Mouse (Mus musculus) olfactory bulb, adult 2 months (tissue): ENCODE measurements around the gene Fam13a. TPM values are rescaled to one million over a fixed set of nuclear protein-coding genes. Genes with fewer than 3 reads are reported as not detected.

Source experiments
- H3K27ac ChIP-seq: fragments of 200-500 bp; 2 replicates; pipeline ENCODE4 v1.5.1; 2012; ENCODE audit warnings: low read depth, low read length; ENCODE audit not compliant: insufficient read depth
- H3K4me1 ChIP-seq: fragments of 200-500 bp; 2 replicates; pipeline ENCODE4 v1.6.1; 2012; ENCODE audit warnings: low read length; ENCODE audit not compliant: control insufficient read depth, insufficient read depth
- H3K4me3 ChIP-seq: fragments of 200-500 bp; 2 replicates; pipeline ENCODE4 v1.5.1; 2012; ENCODE audit warnings: mild to moderate bottlenecking, low read depth, low read length, moderate library complexity; ENCODE audit not compliant: insufficient read depth
- CTCF ChIP-seq: fragments of 200-500 bp; IDR thresholded peaks from 2 replicates; pipeline ENCODE4 v1.5.1; 2012; ENCODE audit warnings: low read depth, mild to moderate bottlenecking, low read length, moderate library complexity; ENCODE audit not compliant: insufficient read depth
- POLR2A ChIP-seq: fragments of 200-500 bp; IDR thresholded peaks from 2 replicates; pipeline ENCODE4 v1.6.1; 2012; ENCODE audit warnings: mild to moderate bottlenecking, low read depth, low read length, moderate library complexity; ENCODE audit not compliant: insufficient read depth
- WGBS: fragments of 180-500 bp; shearing (Covaris S2); methylation state at CpG from one replicate; pipeline ENCODE4 v1.1.7; 2018; 5-methylcytosine and 5-hydroxymethylcytosine counted together
- polyA plus RNA-seq: library from polyadenylated mRNA; stranded (reverse); fragments of >200 nt; gene quantifications from 2 replicates; pipeline ENCODE4 v1.2.4, GENCODE M21; 2012; ENCODE audit warnings: low replicate concordance; ENCODE audit not compliant: missing spikeins, insufficient read depth, insufficient read length

Fam13a gene
- polyA plus RNA-seq, 1 experiment = not detected

GRCm38 (mm10) chr6:59030667-59031066 is 6.3 kb upstream of the Fam13a start:
- Histone ChIP-seq H3K27ac (no peak overlapping the region), H3K4me3 (no peak overlapping the region), H3K4me1 (no peaks in the 10 kb centered on the region)
- TF ChIP-seq CTCF = no peak
- no peak for TF ChIP-seq POLR2A
- WGBS = 92% methylated on average over 2 of the region's 2 CpGs

DNA sequence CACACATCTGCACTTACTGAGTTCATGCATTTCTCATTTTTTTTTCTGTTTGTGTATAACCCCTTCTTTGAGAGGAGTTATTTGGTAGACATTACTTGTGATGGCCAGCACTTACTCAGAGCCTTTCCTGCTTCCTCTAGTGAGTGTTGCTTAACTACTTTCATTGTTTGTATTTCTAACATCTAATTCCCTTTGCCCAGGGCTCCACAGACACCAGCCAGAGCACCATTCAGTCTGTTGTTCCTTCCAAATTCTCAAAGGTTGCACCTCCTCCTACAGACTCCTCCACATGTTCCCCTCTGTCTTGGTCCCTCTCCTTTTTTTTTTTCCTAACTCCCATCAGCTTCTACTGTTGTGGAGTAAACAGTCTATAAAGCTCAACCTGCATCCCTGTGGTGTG is 5.7 kb upstream of the Fam13a start:
- Histone ChIP-seq H3K27ac (no peak overlapping the region), H3K4me3 (no peak overlapping the region), H3K4me1 (no peaks in the 10 kb centered on the region)
- no peak for TF ChIP-seq CTCF
- TF ChIP-seq POLR2A = no peak

- Histone ChIP-seq H3K27ac (no peak overlapping the region), H3K4me1 (no peaks in the 10 kb centered on the region), H3K4me3 (no peak overlapping the region)
- no peak for TF ChIP-seq POLR2A
- no peak for TF ChIP-seq CTCF
- WGBS = 94% methylated on average over 2 of the region's 2 CpGs
Measured at GRCm38 (mm10) chr6:59028871-59029270, 4.5 kb upstream of the Fam13a start.

- WGBS = 39% methylated on average over 3 of the region's 3 CpGs
- no peak overlapping the region for H3K27ac ChIP-seq
- H3K4me1 ChIP-seq = no peaks in the 10 kb centered on the region
- H3K4me3 ChIP-seq = peak overlapping the region; percentile 72
- TF ChIP-seq CTCF (no peak), POLR2A (no peak)
Measured at GRCm38 (mm10) chr6:59024806-59025205, 457 bp upstream of the Fam13a start.

DNA sequence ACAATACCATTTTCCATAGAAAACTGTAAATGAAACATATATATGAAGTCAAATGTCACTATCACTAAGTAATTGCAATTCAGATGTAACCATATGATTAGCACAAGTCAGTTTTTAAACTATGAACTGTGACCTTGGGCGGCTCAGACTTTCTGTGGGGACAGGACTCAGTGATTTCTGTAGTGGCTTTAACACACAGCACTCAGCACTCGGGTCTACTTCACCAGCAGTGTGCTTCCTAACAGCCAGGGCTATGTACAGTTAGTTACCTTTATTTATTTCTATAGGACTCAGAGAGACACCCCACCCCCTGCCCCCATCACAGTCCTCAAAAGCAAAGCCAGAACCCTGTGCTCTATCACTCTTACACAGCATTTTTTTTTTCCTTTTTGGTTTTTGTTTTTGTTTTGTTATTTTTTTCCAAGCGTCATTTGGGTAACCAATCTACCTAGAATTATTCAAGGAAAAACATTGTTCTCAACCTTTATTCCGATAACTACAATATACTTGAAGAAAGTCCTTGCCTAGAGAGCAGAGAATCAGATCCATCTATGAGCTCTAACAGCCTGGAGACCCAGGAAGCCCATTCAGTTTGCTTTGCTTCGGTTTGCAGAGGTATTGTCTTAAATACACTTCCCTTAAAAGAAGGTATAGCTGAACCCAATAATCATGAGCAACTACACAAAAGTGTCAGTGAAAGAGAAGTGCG is 740 bp downstream of the Fam13a start:
- TF ChIP-seq POLR2A = no peak
- no peak for TF ChIP-seq CTCF
- 22% methylated on average over 6 of the region's 6 CpGs for WGBS
- H3K4me3 ChIP-seq = peak overlapping the region; percentile 72; the same call in 1 of the 2 replicates
- peak overlapping the region; percentile 17; the same call in 1 of the 2 replicates for H3K27ac ChIP-seq
- H3K4me1 ChIP-seq = no peaks in the 10 kb centered on the region

DNA sequence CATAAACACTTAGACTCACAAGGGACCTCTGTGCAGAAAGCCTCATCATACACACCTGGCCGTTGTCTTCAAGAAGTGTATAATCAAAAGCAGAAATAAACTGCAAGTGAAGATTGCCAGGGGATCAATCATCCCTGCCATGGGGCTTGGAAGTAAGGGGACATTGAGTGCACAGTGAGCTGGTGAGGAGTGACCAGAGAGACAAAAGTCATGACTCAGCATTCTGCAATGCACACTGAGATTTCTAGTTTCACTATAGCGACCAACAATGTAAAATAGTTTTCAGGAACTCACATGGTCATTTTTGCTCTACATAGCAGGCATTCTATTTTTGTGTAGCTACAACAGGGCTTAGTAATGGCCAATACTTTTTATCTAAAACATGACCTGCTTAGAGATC is 1.7 kb downstream of the Fam13a start:
- 76% methylated on average over 2 of the region's 2 CpGs for WGBS
- no peak for TF ChIP-seq CTCF
- TF ChIP-seq POLR2A = no peak
- Histone ChIP-seq H3K4me1 (no peaks in the 10 kb centered on the region), H3K4me3 (no peak overlapping the region), H3K27ac (no peak overlapping the region)

GRCm38 (mm10) chr6:59020346-59020745 is 4.0 kb downstream of the Fam13a start:
- no peak overlapping the region for H3K4me3 ChIP-seq
- 92% methylated on average over 2 of the region's 2 CpGs for WGBS
- no peak for TF ChIP-seq POLR2A
- no peak for TF ChIP-seq CTCF
- no peaks in the 10 kb centered on the region for H3K4me1 ChIP-seq
- H3K27ac ChIP-seq = no peak overlapping the region

- Histone ChIP-seq H3K4me1 (no peaks in the 10 kb centered on the region), H3K4me3 (no peak overlapping the region), H3K27ac (no peak overlapping the region)
- WGBS = 73% methylated on average over 1 of the region's 1 CpGs
- no peak for TF ChIP-seq CTCF
Measured at GRCm38 (mm10) chr6:59019847-59020246, 4.5 kb downstream of the Fam13a start.

- Histone ChIP-seq H3K4me3 (no peak overlapping the region), H3K4me1 (no peaks in the 10 kb centered on the region), H3K27ac (no peak overlapping the region)
- WGBS = 69% methylated on average over 1 of the region's 1 CpGs
- TF ChIP-seq CTCF (no peak), POLR2A (no peak)
Measured at GRCm38 (mm10) chr6:59016336-59016832, 8.0 kb downstream of the Fam13a start.
